ENCODE assay signal across 8 mouse cellular contexts in genomic region chr9:50852634-50853349, GRCm38 (mm10). TPM values are rescaled to one million over a fixed set of nuclear protein-coding genes. Genes with fewer than 3 reads are reported as not detected.
DNase-seq lines count a peak whose midpoint lies in the region; ATAC-seq lines count a peak whose summit lies in the region.

No protein-coding gene starts in this region.

- H3K9ac ChIP-seq in heart, embryonic 11.5 days (ENCODE audit: low read depth, low read length) = no peak overlapping the region
- H3K9ac ChIP-seq in liver, embryonic 15.5 days = peak overlapping the region; percentile 24; the same call in 1 of the 2 replicates

- peak overlapping the region; percentile 47 for H3K4me2 ChIP-seq in heart, embryonic 11.5 days
- H3K4me2 ChIP-seq in liver, embryonic 15.5 days = peak overlapping the region; percentile 14; the same call in 1 of the 2 replicates

- H3K36me3 ChIP-seq in heart, embryonic 11.5 days (ENCODE audit: control insufficient read depth, insufficient read depth, low read length) = no peaks in the 10 kb centered on the region
- H3K36me3 ChIP-seq in liver, embryonic 15.5 days (replicated peaks) = no peaks in the 10 kb centered on the region

- H3K4me1 ChIP-seq in heart, embryonic 11.5 days (ENCODE audit: control insufficient read depth, insufficient read depth, low read length) = peaks cover 24% of the 10 kb centered on the region
- peaks cover 87% of the 10 kb centered on the region for H3K4me1 ChIP-seq in liver, embryonic 15.5 days (replicated peaks)

- H3K27me3 ChIP-seq in heart, embryonic 11.5 days (ENCODE audit: control insufficient read depth, insufficient read depth, low read length) = no peaks in the 10 kb centered on the region
- H3K27me3 ChIP-seq in liver, embryonic 15.5 days = no peaks in the 10 kb centered on the region

- peak overlapping the region; percentile 22; the same call in 1 of the 2 replicates for H3K27ac ChIP-seq in heart, embryonic 11.5 days (ENCODE audit: low read depth, low read length)
- peak overlapping the region; percentile 92 for H3K27ac ChIP-seq in liver, embryonic 15.5 days (replicated peaks)

- no peaks in the 10 kb centered on the region for H3K9me3 ChIP-seq in heart, embryonic 11.5 days (replicated peaks; ENCODE audit: control insufficient read depth, low read length)
- H3K9me3 ChIP-seq in liver, embryonic 15.5 days (replicated peaks) = no peaks in the 10 kb centered on the region

- DNase-seq in heart, postnatal 14 days = no peak
- DNase-seq in ovary, postnatal 36 days (ENCODE audit: low spot score) = peak; percentile 39
- DNase-seq in ovary, postnatal 14 days (ENCODE audit: low spot score) = no peak
- no peak for DNase-seq in thymus, postnatal 25 days
- no peak for DNase-seq in layer of hippocampus, adult 8-10 months (ENCODE audit: low spot score in 2 of 2)

- no peak for ATAC-seq in heart, embryonic 11.5 days (replicated peaks; ENCODE audit: insufficient number of reproducible peaks, low FRiP score, low TSS enrichment)
- ATAC-seq in erythroblast, adult 5-6 weeks (replicated peaks; ENCODE audit: low FRiP score, poor library complexity, severe bottlenecking) = peak; percentile 49
- no peak for ATAC-seq in liver, embryonic 15.5 days (ENCODE audit: insufficient read depth)

- intact Hi-C loops in heart, postnatal 14 days (cut with DNase I) = no loop called here

- WGBS in heart, embryonic 11.5 days (ENCODE audit: insufficient replicate concordance) = 51% methylated on average over 17 of the region's 17 CpGs
- WGBS in liver, embryonic 15.5 days (ENCODE audit: insufficient replicate concordance) = 59% methylated on average over 17 of the region's 17 CpGs

- no peak overlapping the region for H3K4me3 ChIP-seq in heart, embryonic 11.5 days (ENCODE audit: low read depth, low read length)
- no peak overlapping the region for H3K4me3 ChIP-seq in liver, embryonic 15.5 days (replicated peaks)

RNA-seq across cellular contexts. Expression of gene Ppp2r1b, which starts 7.7 kb away (rescaled TPM):
- 63.1 and 66.9 TPM in 2 replicates for polyA plus RNA-seq in heart, embryonic 11.5 days (2014; fragmentation: Nextera tagmentation; extraction: Ambion mirVana)
- 10 to 100 TPM in 1 of 2 experiments, 1 to 10 TPM in 1; 9.3 to 12.2 TPM for total RNA-seq in heart, postnatal 14 days (2021)
- 43.5 and 61.5 TPM in 2 replicates for total RNA-seq in erythroblast, adult 5-6 weeks (2015; ENCODE audit: low replicate concordance)
- 71.8 and 77.1 TPM in 2 replicates for total RNA-seq in erythroblast, adult 5-6 weeks (2017; ENCODE audit: low replicate concordance)
- polyA plus RNA-seq in liver, embryonic 15.5 days (2015; fragmentation: Nextera tagmentation; extraction: Ambion mirVana) = 68.8 and 70.2 TPM in 2 replicates
- total RNA-seq in layer of hippocampus, adult 8-10 months (2022) = 10 to 100 TPM; 17.0 to 20.1 (median 19.4) TPM
